Mouse (Mus musculus): ENCODE data around the gene Nfix. TPM values are rescaled to one million over a fixed set of nuclear protein-coding genes. Genes with fewer than 3 reads are reported as not detected.

The Nfix gene
- polyA plus RNA-seq, 2 experiments: 1.4 to 2.5 TPM

DNA sequence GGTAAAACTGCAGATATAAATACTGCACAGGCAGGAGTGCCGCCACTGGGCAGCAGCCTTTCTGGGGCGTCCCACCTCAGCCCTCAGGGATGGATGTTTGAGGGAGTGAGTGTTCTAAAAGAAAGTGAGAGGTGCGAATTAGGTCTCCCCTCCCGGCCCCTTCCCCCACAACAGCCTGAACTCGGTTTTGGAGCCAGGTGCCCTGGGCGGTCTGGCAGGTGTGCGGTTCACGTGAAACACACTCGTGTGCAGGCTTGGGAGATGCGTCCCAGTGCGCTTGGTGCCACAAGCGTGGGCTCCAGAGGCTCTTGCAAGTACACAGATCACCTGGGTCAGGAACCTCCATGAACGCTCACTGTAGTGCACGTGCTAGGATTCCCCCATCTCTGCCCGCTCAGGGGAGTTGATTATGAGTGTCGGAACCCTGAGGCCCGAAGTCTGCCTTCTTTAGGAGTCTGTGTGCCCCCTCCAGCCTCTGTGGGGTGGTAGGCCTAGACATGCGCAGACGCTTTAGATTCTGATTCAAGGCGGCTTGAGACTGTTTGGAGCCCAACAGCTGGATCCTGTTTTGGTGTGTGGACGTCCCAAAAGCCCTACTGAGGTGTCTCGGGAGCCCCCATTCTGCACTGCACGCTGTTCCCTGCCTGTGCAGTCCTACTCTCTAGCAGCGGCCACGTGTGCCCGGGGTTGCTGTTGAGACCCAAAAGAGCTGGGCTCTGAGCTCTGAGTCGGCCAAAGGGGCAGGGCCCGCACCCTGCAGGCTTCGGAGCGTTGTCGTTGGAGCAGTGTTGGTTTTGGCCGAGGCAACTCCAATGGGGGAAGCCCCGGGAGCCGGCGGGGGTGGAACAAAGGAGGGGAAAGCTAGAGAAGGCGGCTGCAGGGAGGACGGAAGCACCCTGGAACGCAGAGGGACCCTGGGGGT, 14.1 kb downstream of the Nfix start:
- H3K4me1 ChIP-seq (replicated peaks; ENCODE audit: control insufficient read depth in 2 of 2, insufficient read depth in 2 of 2, low read length in 1 of 2): no peaks in the 10 kb centered on the region
- TF ChIP-seq EP300 (IDR thresholded peaks at IDR 0.05; ENCODE audit: low read depth) (no peak), CTCF (IDR thresholded peaks at IDR 0.05; ENCODE audit: low read depth) (no peak)
- H3K27ac ChIP-seq: no peak overlapping the region

GRCm38 (mm10) chr8:84785506-84785755, 14.7 kb downstream of the Nfix start:
- Histone ChIP-seq H3K4me2 (ENCODE audit: low read depth) (no peak overlapping the region), H3K27me3 (ENCODE audit: control insufficient read depth, insufficient read depth, low read length) (peaks cover 95% of the 10 kb centered on the region), H3K36me3 (replicated peaks; ENCODE audit: control insufficient read depth, insufficient read depth, low read depth) (no peaks in the 10 kb centered on the region), H3K4me3 (ENCODE audit: insufficient read depth in 1 of 2, low read depth in 2 of 2, low read length in 2 of 2) (no peak overlapping the region), H3K27ac (no peak overlapping the region), H3K4me1 (replicated peaks; ENCODE audit: control insufficient read depth in 2 of 2, insufficient read depth in 2 of 2, low read length in 1 of 2) (no peaks in the 10 kb centered on the region), H3K9me3 (ENCODE audit: control insufficient read depth, low read length) (no peaks in the 10 kb centered on the region), H3K9ac (replicated peaks) (no peak overlapping the region)
- ATAC-seq (ENCODE audit: insufficient read depth) (no peak), DNase-seq (ENCODE audit: low read depth in 3 of 3, low spot score in 3 of 3) (no peak)
- TF ChIP-seq CTCF (IDR thresholded peaks at IDR 0.05; ENCODE audit: low read depth): no peak
- WGBS (ENCODE audit: insufficient replicate concordance): 5% methylated on average over 11 of the region's 11 CpGs

More for the DNA sequence above, 14.1 kb downstream of the Nfix start:
- H3K27me3 ChIP-seq (ENCODE audit: control insufficient read depth, insufficient read depth, low read length): peaks cover 89% of the 10 kb centered on the region
- no peaks in the 10 kb centered on the region for H3K36me3 ChIP-seq (replicated peaks; ENCODE audit: control insufficient read depth, insufficient read depth, low read depth)
- H3K4me3 ChIP-seq (ENCODE audit: insufficient read depth in 1 of 2, low read depth in 2 of 2, low read length in 2 of 2): no peak overlapping the region
- no peaks in the 10 kb centered on the region for H3K9me3 ChIP-seq (ENCODE audit: control insufficient read depth, low read length)
- no peak overlapping the region for H3K4me2 ChIP-seq (ENCODE audit: low read depth)
- H3K9ac ChIP-seq (replicated peaks): no peak overlapping the region
- ATAC-seq (ENCODE audit: insufficient read depth) (no peak), DNase-seq (ENCODE audit: low read depth in 3 of 3, low spot score in 3 of 3) (no peak)
- WGBS (ENCODE audit: insufficient replicate concordance): 6% methylated on average over 38 of the region's 38 CpGs

- peaks cover 100% of the 10 kb centered on the region for H3K27me3 ChIP-seq (ENCODE audit: control insufficient read depth, insufficient read depth, low read length)
- TF ChIP-seq EP300 (IDR thresholded peaks at IDR 0.05; ENCODE audit: low read depth) (no peak), CTCF (IDR thresholded peaks at IDR 0.05; ENCODE audit: low read depth) (no peak)
- no peaks in the 10 kb centered on the region for H3K36me3 ChIP-seq (replicated peaks; ENCODE audit: control insufficient read depth, insufficient read depth, low read depth)
- DNase-seq (ENCODE audit: low read depth in 3 of 3, low spot score in 3 of 3) (no peak), ATAC-seq (ENCODE audit: insufficient read depth) (no peak)
- H3K9me3 ChIP-seq (ENCODE audit: control insufficient read depth, low read length): no peaks in the 10 kb centered on the region
- H3K4me2 ChIP-seq (ENCODE audit: low read depth): no peak overlapping the region
- no peak overlapping the region for H3K4me3 ChIP-seq (ENCODE audit: insufficient read depth in 1 of 2, low read depth in 2 of 2, low read length in 2 of 2)
- no peaks in the 10 kb centered on the region for H3K4me1 ChIP-seq (replicated peaks; ENCODE audit: control insufficient read depth in 2 of 2, insufficient read depth in 2 of 2, low read length in 1 of 2)
- WGBS (ENCODE audit: insufficient replicate concordance): 2% methylated on average over 48 of the region's 48 CpGs
- H3K27ac ChIP-seq: no peak overlapping the region
- H3K9ac ChIP-seq (replicated peaks): no peak overlapping the region
Observed at GRCm38 (mm10) chr8:84784681-84785505, 15.3 kb downstream of the Nfix start.

GRCm38 (mm10) chr8:84783919-84784581, 16.1 kb downstream of the Nfix start:
- H3K4me1 ChIP-seq (replicated peaks; ENCODE audit: control insufficient read depth in 2 of 2, insufficient read depth in 2 of 2, low read length in 1 of 2): no peaks in the 10 kb centered on the region
- no peak overlapping the region for H3K4me3 ChIP-seq (ENCODE audit: insufficient read depth in 1 of 2, low read depth in 2 of 2, low read length in 2 of 2)
- 1% methylated on average over 33 of the region's 33 CpGs for WGBS (ENCODE audit: insufficient replicate concordance)
- DNase-seq (ENCODE audit: low read depth in 3 of 3, low spot score in 3 of 3): no peak
- ATAC-seq (ENCODE audit: insufficient read depth): no peak
- no peak overlapping the region for H3K9ac ChIP-seq (replicated peaks)
- H3K27ac ChIP-seq: no peak overlapping the region
- no peak overlapping the region for H3K4me2 ChIP-seq (ENCODE audit: low read depth)
- no peaks in the 10 kb centered on the region for H3K9me3 ChIP-seq (ENCODE audit: control insufficient read depth, low read length)
- H3K27me3 ChIP-seq (ENCODE audit: control insufficient read depth, insufficient read depth, low read length): peaks cover 100% of the 10 kb centered on the region
- no peaks in the 10 kb centered on the region for H3K36me3 ChIP-seq (replicated peaks; ENCODE audit: control insufficient read depth, insufficient read depth, low read depth)
- TF ChIP-seq CTCF (IDR thresholded peaks at IDR 0.05; ENCODE audit: low read depth) (no peak), EP300 (IDR thresholded peaks at IDR 0.05; ENCODE audit: low read depth) (no peak)

Measured in liver, embryonic 14.5 days (tissue).